Mouse (Mus musculus): Measurements from ENCODE around the gene St3gal2. TPM values are rescaled to one million over a fixed set of nuclear protein-coding genes. Genes with fewer than 3 reads are reported as not detected.
"Not testable (repeated sequence)": the region's sequence is repeated elsewhere in the genome, so short reads cannot be mapped to it uniquely, and the experiment has no call there.

The St3gal2 gene
- total and polyA plus RNA-seq, 3 experiments = 20.2 to 25.9 (median 22.0) TPM

DNA sequence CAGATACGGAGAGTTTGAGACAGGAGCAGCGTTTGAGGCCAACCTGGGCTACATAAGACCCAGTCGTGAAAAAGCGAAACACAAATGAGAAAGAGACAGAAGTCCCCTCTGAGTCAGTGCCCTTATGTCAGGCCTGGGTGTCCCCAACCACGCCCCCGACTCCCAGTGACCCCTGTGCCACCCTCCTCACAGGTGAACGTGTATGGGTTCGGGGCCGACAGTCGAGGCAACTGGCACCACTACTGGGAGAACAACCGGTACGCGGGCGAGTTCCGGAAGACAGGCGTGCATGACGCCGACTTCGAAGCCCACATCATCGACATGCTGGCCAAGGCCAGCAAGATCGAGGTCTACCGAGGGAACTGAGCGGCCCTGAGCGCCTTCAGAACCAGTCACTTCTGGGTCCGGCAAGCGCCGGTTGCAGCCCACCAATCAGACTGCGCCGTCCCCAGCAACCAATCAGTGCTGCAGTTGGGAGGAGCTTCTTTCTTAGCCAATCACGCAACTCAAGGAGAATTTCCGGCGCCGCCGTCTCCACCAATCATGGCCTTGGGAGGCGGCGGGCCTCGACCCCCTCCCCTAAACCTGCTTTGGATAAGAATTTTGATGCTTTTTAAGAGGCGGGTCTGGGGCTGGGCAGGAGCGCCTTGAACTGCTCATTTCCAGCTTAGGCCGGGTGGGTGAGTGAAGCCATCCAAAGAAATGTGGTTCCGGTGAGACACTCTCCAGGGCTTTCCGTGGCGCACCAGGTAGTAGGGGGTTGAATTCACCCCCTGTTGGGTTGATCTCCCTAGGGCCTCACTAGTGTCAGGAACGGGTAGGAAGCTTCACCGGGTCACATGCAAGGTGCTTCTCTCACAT is 50.4 kb downstream of the St3gal2 start:
- intact Hi-C loops (cut with DNase I) = loop anchor here (2.0 kb wide), 2 partner anchors 27 to 69 kb away; partner anchors contain the start of gene Ddx19a
- Histone ChIP-seq H3K36me3 (ENCODE audit: control insufficient read depth, insufficient read depth, low read length) (no peaks in the 10 kb centered on the region), H3K27me3 (ENCODE audit: control insufficient read depth, insufficient read depth, low read length) (no peaks in the 10 kb centered on the region), H3K9ac (ENCODE audit: low read depth, low read length) (peak overlapping the region; percentile 78), H3K79me2 (replicated peaks; ENCODE audit: control insufficient read depth, insufficient read depth, low read length) (no peaks in the 10 kb centered on the region), H3K27ac (peak overlapping the region; percentile 75), H3K4me3 (peak overlapping the region; percentile 60), H3K4me1 (ENCODE audit: control insufficient read depth, insufficient read depth, low read length) (peaks cover 9% of the 10 kb centered on the region)
- DNase-seq = peak; percentile 82 to 91
- 16% methylated on average over 45 of the region's 45 CpGs for WGBS
- TF ChIP-seq EP300 (IDR thresholded peaks at IDR 0.05; ENCODE audit: insufficient read depth, low read depth, low read length) (no peak), POLR2A (IDR thresholded peaks at IDR 0.05; ENCODE audit: insufficient read depth, low read depth, low read length) (peak; percentile 77)

DNA sequence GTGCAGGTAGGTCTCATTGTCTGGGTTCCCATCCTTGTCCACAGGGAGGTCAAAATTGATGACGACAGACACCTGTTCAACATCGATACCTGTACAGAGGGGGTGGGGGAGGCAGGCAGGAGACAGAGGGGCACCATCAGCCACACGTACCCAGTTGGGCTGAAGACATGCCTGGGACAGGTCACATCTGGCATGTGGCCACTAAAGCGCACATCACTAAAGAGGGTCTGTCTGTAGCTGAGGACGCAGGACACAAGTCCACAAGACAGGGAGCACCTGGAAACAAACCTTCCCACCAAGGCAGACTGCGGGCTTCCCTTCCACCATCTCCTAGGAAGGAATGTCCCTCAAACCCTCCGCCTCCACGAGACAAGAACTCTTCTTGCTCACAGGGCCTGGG is 56.8 kb downstream of the St3gal2 start:
- H3K27me3 ChIP-seq (ENCODE audit: control insufficient read depth, insufficient read depth, low read length); H3K4me1 ChIP-seq (ENCODE audit: control insufficient read depth, insufficient read depth, low read length); intact Hi-C loops (cut with DNase I); DNase-seq; H3K36me3 ChIP-seq (ENCODE audit: control insufficient read depth, insufficient read depth, low read length); H3K79me2 ChIP-seq (replicated peaks; ENCODE audit: control insufficient read depth, insufficient read depth, low read length); H3K9ac ChIP-seq (ENCODE audit: low read depth, low read length); H3K4me3 ChIP-seq; H3K27ac ChIP-seq: not testable (repeated sequence)
- WGBS = 94% methylated on average over 8 of the region's 8 CpGs

DNA sequence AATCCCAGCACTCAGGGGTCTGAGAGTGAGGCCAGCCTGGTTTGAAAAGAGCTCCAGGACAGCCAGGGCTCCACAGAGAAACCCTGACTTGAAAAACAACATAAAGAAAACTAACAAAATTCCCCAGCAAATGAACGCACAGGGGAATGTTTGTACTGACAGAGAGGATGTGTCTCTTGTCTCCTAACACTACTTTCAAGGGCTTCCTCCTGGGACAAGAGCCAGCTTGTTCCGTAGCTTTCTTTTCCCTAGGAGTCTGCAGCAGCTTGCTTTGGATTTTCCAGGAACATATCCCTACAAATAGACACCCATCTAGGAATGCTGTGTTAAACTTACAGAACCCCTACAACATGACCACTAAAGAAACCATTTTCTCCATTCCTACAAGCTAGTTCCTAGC is 58.3 kb downstream of the St3gal2 start:
- H3K4me3 ChIP-seq; DNase-seq; intact Hi-C loops (cut with DNase I); H3K9ac ChIP-seq (ENCODE audit: low read depth, low read length); H3K27ac ChIP-seq; H3K79me2 ChIP-seq (replicated peaks; ENCODE audit: control insufficient read depth, insufficient read depth, low read length); H3K4me1 ChIP-seq (ENCODE audit: control insufficient read depth, insufficient read depth, low read length); H3K27me3 ChIP-seq (ENCODE audit: control insufficient read depth, insufficient read depth, low read length); H3K36me3 ChIP-seq (ENCODE audit: control insufficient read depth, insufficient read depth, low read length): not testable (repeated sequence)
- 31% methylated on average over 2 of the region's 2 CpGs for WGBS

DNA sequence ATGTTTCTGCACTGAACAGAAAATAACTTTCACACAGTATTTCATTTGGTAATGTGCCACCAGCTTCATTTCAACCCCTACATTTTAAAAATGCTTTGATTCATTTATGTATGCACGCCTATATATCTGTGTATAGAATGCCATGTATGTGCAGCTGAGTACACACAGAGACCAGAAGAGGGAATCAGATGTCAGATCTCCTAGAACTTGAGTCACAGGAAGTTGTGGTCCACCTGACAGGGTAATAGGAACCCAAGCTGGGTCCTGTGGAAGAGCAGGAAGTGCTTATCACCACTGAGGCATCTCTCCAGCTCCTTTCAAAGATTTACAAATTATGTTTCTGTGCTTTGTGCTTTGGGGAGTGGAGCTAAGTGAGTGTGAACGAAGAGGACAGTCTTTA is 61.6 kb downstream of the St3gal2 start:
- Histone ChIP-seq H3K4me1 (ENCODE audit: control insufficient read depth, insufficient read depth, low read length) (no peaks in the 10 kb centered on the region), H3K36me3 (ENCODE audit: control insufficient read depth, insufficient read depth, low read length) (no peaks in the 10 kb centered on the region), H3K9ac (ENCODE audit: low read depth, low read length) (no peak overlapping the region), H3K27ac (no peak overlapping the region), H3K79me2 (replicated peaks; ENCODE audit: control insufficient read depth, insufficient read depth, low read length) (no peaks in the 10 kb centered on the region), H3K4me3 (no peak overlapping the region), H3K27me3 (ENCODE audit: control insufficient read depth, insufficient read depth, low read length) (no peaks in the 10 kb centered on the region)
- WGBS = 79% methylated on average over 2 of the region's 2 CpGs
- TF ChIP-seq CTCF (IDR thresholded peaks at IDR 0.05) (no peak), EP300 (IDR thresholded peaks at IDR 0.05; ENCODE audit: insufficient read depth, low read depth, low read length) (no peak), POLR2A (IDR thresholded peaks at IDR 0.05; ENCODE audit: insufficient read depth, low read depth, low read length) (no peak)
- intact Hi-C loops (cut with DNase I) = loop anchor here (10.0 kb wide), 1 partner anchor 227 kb away; no protein-coding TSS in a partner anchor
- DNase-seq = no peak

DNA sequence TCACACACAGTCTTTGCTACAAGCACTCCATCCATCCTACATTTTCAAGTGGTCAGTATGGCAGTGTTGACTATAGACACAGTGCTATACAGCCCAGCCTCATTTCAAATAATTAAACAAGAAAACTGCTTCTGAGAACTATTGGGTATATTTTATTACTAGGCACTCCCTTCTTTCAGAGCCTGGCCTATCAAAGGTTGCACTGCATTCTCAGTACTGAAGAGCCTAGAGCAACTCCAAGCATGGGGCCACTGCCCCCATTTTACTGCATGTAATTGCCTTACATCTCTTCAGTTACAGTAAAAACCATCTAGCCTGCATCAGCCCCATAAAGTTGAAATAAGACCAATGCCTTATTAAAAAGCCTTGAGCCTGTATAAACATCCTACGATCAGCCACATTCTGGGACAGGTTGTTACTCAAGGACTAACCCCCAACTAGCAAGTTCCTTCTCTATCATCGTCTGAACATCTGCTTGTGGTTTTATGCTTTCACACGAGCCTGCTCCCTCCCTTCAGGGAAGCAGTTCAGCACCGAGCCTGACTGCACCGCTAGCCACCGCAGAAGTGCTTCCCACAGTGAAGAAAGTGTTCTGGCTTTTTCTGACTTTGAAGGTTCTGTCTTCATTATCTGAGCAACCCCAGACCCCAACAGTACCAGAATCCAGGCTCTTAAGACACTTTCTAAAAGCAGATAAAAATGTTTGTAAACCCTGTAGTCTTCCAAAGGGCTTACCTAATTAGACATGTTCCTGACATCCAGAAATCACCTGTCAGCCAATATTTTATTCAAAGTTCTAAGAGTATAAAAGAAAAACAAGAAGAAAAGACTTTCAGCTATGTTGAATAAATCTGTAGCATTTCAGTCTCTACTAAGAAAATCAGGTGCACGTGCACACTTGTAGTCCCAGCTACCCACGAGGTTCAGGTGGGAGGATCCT is 68.4 kb downstream of the St3gal2 start:
- H3K27me3 ChIP-seq (ENCODE audit: control insufficient read depth, insufficient read depth, low read length) = no peaks in the 10 kb centered on the region
- TF ChIP-seq CTCF (IDR thresholded peaks at IDR 0.05) = no peak
- TF ChIP-seq EP300 (IDR thresholded peaks at IDR 0.05; ENCODE audit: insufficient read depth, low read depth, low read length) = no peak
- TF ChIP-seq POLR2A (IDR thresholded peaks at IDR 0.05; ENCODE audit: insufficient read depth, low read depth, low read length) = no peak
- no peak overlapping the region for H3K9ac ChIP-seq (ENCODE audit: low read depth, low read length)
- 82% methylated on average over 8 of the region's 8 CpGs for WGBS
- H3K36me3 ChIP-seq (ENCODE audit: control insufficient read depth, insufficient read depth, low read length) = no peaks in the 10 kb centered on the region; the same call in 1 of the 2 replicates
- H3K4me3 ChIP-seq = no peak overlapping the region
- DNase-seq = no peak
- H3K79me2 ChIP-seq (replicated peaks; ENCODE audit: control insufficient read depth, insufficient read depth, low read length) = no peaks in the 10 kb centered on the region
- intact Hi-C loops (cut with DNase I) = loop anchor here (10.0 kb wide), 1 partner anchor 233 kb away; no protein-coding TSS in a partner anchor
- H3K4me1 ChIP-seq (ENCODE audit: control insufficient read depth, insufficient read depth, low read length) = no peaks in the 10 kb centered on the region
- no peak overlapping the region for H3K27ac ChIP-seq

DNA sequence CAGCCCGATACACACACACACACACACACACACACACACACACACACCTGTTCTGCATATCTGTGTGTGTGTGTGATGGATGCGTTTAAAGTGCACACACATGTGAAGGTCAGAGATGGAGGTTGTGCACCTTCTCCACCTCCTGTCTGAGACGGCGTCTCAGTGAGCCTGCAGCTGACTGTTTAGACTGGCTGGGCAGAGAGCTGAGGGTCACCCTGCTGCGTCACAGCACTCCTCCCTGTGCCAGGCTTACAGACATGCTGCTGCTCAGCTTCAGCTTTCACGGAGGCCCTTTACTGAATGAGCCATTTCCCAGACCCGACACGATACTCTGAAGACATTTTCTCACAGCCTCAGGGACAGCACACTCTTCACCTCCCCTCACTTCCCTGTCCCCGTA is 70.3 kb downstream of the St3gal2 start:
- no peak for TF ChIP-seq POLR2A (IDR thresholded peaks at IDR 0.05; ENCODE audit: insufficient read depth, low read depth, low read length)
- no peak for TF ChIP-seq CTCF (IDR thresholded peaks at IDR 0.05)
- no peak for TF ChIP-seq EP300 (IDR thresholded peaks at IDR 0.05; ENCODE audit: insufficient read depth, low read depth, low read length)
- intact Hi-C loops (cut with DNase I) = no loop called here
- Histone ChIP-seq H3K27me3 (ENCODE audit: control insufficient read depth, insufficient read depth, low read length) (no peaks in the 10 kb centered on the region), H3K36me3 (ENCODE audit: control insufficient read depth, insufficient read depth, low read length) (no peaks in the 10 kb centered on the region; the same call in 1 of the 2 replicates), H3K4me3 (no peak overlapping the region), H3K4me1 (ENCODE audit: control insufficient read depth, insufficient read depth, low read length) (no peaks in the 10 kb centered on the region), H3K9ac (ENCODE audit: low read depth, low read length) (no peak overlapping the region), H3K79me2 (replicated peaks; ENCODE audit: control insufficient read depth, insufficient read depth, low read length) (0 out of 2 replicates have a peak, but pooled peaks cover 2% of the 10 kb centered on the region), H3K27ac (peak overlapping the region; percentile 52)
- WGBS = 90% methylated on average over 9 of the region's 9 CpGs
- DNase-seq = peak; percentile 30 to 52
